Comparison of ENCODE assay signal across 25 mouse cellular contexts in genomic region chr5:126723304-126724295, GRCm38 (mm10).
DNase-seq lines count a peak whose midpoint lies in the region; ATAC-seq lines count a peak whose summit lies in the region.
"Had no signal": no experiment of that assay in that cellular context is flagged by ENCODE, and none has a peak within 500 bp of the region (broad histone marks: within the 10 kb centered on the region; RNA-seq: fewer than 3 reads in every experiment).

No protein-coding gene starts in this region.

- H3K36me3 ChIP-seq in forebrain, embryonic 13.5 days (ENCODE audit: poor library complexity, severe bottlenecking), result no peaks in the 10 kb centered on the region
- H3K36me3 ChIP-seq in forebrain, embryonic 12.5 days (replicated peaks), result no peaks in the 10 kb centered on the region
- no peaks in the 10 kb centered on the region for H3K36me3 ChIP-seq in kidney, embryonic 16.5 days (ENCODE audit: insufficient read depth, low read length)
- no peaks in the 10 kb centered on the region for H3K36me3 ChIP-seq in embryonic facial prominence, embryonic 12.5 days
- H3K36me3 ChIP-seq: hindbrain, embryonic 13.5 days; limb, embryonic 13.5 days; lung, embryonic 15.5 days; midbrain, embryonic 12.5 days; stomach, embryonic 15.5 days had no signal

- no peak overlapping the region for H3K4me3 ChIP-seq in forebrain, embryonic 13.5 days
- H3K4me3 ChIP-seq in forebrain, embryonic 12.5 days (replicated peaks), result no peak overlapping the region
- no peak overlapping the region for H3K4me3 ChIP-seq in kidney, embryonic 16.5 days (ENCODE audit: low read length)
- H3K4me3 ChIP-seq in embryonic facial prominence, embryonic 12.5 days, result no peak overlapping the region
- H3K4me3 ChIP-seq: hindbrain, embryonic 13.5 days; layer of hippocampus, adult 2 months; left cerebral cortex, adult 2 months; limb, embryonic 13.5 days; lung, embryonic 15.5 days; midbrain, embryonic 12.5 days; stomach, embryonic 15.5 days had no signal

- no peaks in the 10 kb centered on the region for H3K9me3 ChIP-seq in forebrain, embryonic 13.5 days (replicated peaks)
- H3K9me3 ChIP-seq in forebrain, embryonic 12.5 days, result no peaks in the 10 kb centered on the region
- no peaks in the 10 kb centered on the region for H3K9me3 ChIP-seq in kidney, embryonic 16.5 days (ENCODE audit: low read length)
- H3K9me3 ChIP-seq in embryonic facial prominence, embryonic 12.5 days, result no peaks in the 10 kb centered on the region
- H3K9me3 ChIP-seq: hindbrain, embryonic 13.5 days; limb, embryonic 13.5 days; lung, embryonic 15.5 days; midbrain, embryonic 12.5 days; stomach, embryonic 15.5 days had no signal

- H3K27me3 ChIP-seq in forebrain, embryonic 13.5 days, result no peaks in the 10 kb centered on the region
- H3K27me3 ChIP-seq in forebrain, embryonic 12.5 days, result no peaks in the 10 kb centered on the region
- H3K27me3 ChIP-seq in kidney, embryonic 16.5 days (ENCODE audit: insufficient read depth, low read length), result no peaks in the 10 kb centered on the region
- no peaks in the 10 kb centered on the region for H3K27me3 ChIP-seq in embryonic facial prominence, embryonic 12.5 days
- H3K27me3 ChIP-seq: CH12.LX; hindbrain, embryonic 13.5 days; limb, embryonic 13.5 days; lung, embryonic 15.5 days; midbrain, embryonic 12.5 days; stomach, embryonic 15.5 days had no signal

- no peak overlapping the region for H3K4me2 ChIP-seq in forebrain, embryonic 13.5 days
- no peak overlapping the region for H3K4me2 ChIP-seq in forebrain, embryonic 12.5 days
- H3K4me2 ChIP-seq in kidney, embryonic 16.5 days (replicated peaks; ENCODE audit: low read depth, low read length), result no peak overlapping the region
- H3K4me2 ChIP-seq in embryonic facial prominence, embryonic 12.5 days (replicated peaks), result no peak overlapping the region
- H3K4me2 ChIP-seq: heart, embryonic 11.5 days; hindbrain, embryonic 13.5 days; limb, embryonic 13.5 days; liver, embryonic 11.5 days; lung, embryonic 15.5 days; midbrain, embryonic 12.5 days; stomach, embryonic 15.5 days had no signal

- peaks cover 12% of the 10 kb centered on the region; the same call in 1 of the 2 replicates for H3K4me1 ChIP-seq in forebrain, embryonic 13.5 days
- H3K4me1 ChIP-seq in forebrain, embryonic 12.5 days, result peaks cover 6% of the 10 kb centered on the region; the same call in 1 of the 2 replicates
- H3K4me1 ChIP-seq in kidney, embryonic 16.5 days (ENCODE audit: insufficient read depth, low read length), result peaks cover 13% of the 10 kb centered on the region; the same call in 1 of the 2 replicates
- H3K4me1 ChIP-seq in embryonic facial prominence, embryonic 12.5 days, result peaks cover 13% of the 10 kb centered on the region
- H3K4me1 ChIP-seq: hindbrain, embryonic 13.5 days; limb, embryonic 13.5 days; lung, embryonic 15.5 days; stomach, embryonic 15.5 days had no signal

- 0 out of 2 replicates have a peak, but pooled peaks have one; percentile 38 for ATAC-seq in forebrain, embryonic 13.5 days
- no peak; the same call in 1 of the 2 replicates for ATAC-seq in forebrain, embryonic 12.5 days (ENCODE audit: low FRiP score)
- ATAC-seq in kidney, embryonic 16.5 days (ENCODE audit: low FRiP score, low TSS enrichment), result peak; percentile 51; the same call in 1 of the 2 replicates
- ATAC-seq in embryonic facial prominence, embryonic 12.5 days (ENCODE audit: insufficient number of reproducible peaks, insufficient read depth, low FRiP score, low TSS enrichment), result peak; percentile 60; the same call in 1 of the 2 replicates
- ATAC-seq in frontal cortex, adult (ENCODE audit: low TSS enrichment), result no peak
- ATAC-seq: intestine, postnatal 0 days had no signal

- 44% methylated on average over 10 of the region's 10 CpGs for WGBS in forebrain, embryonic 13.5 days
- WGBS in forebrain, embryonic 12.5 days, result 44% methylated on average over 10 of the region's 10 CpGs
- 46% methylated on average over 10 of the region's 10 CpGs for WGBS in kidney, embryonic 16.5 days
- 38% methylated on average over 10 of the region's 10 CpGs for WGBS in embryonic facial prominence, embryonic 12.5 days

- H3K9ac ChIP-seq in forebrain, embryonic 13.5 days, result no peak overlapping the region
- H3K9ac ChIP-seq in forebrain, embryonic 12.5 days, result no peak overlapping the region
- no peak overlapping the region for H3K9ac ChIP-seq in kidney, embryonic 16.5 days (replicated peaks; ENCODE audit: low read length)
- no peak overlapping the region for H3K9ac ChIP-seq in embryonic facial prominence, embryonic 12.5 days
- H3K9ac ChIP-seq: hindbrain, embryonic 13.5 days; limb, embryonic 13.5 days; lung, embryonic 15.5 days; midbrain, embryonic 12.5 days; stomach, embryonic 15.5 days had no signal

- no peak for DNase-seq in kidney, postnatal 36 days
- DNase-seq in left cerebral cortex, postnatal 10 days (ENCODE audit: extremely low spot score in 1 of 2, low spot score in 2 of 2), result no peak
- DNase-seq: cerebellum, adult 18-20 months; cerebellum, postnatal 10 days; gastrocnemius, postnatal 25 days; heart, adult 18-20 months; heart, postnatal 36 days; kidney, postnatal 25 days; right cerebral cortex, postnatal 25 days had no signal

- no peak overlapping the region for H3K27ac ChIP-seq in forebrain, embryonic 13.5 days
- no peak overlapping the region for H3K27ac ChIP-seq in forebrain, embryonic 12.5 days
- no peak overlapping the region for H3K27ac ChIP-seq in kidney, embryonic 16.5 days (ENCODE audit: low read length)
- 0 out of 2 replicates have a peak overlapping the region, but pooled peaks have one; percentile 46 for H3K27ac ChIP-seq in embryonic facial prominence, embryonic 12.5 days
- H3K27ac ChIP-seq: hindbrain, embryonic 13.5 days; layer of hippocampus, adult 2 months; left cerebral cortex, adult 2 months; limb, embryonic 13.5 days; lung, embryonic 15.5 days; midbrain, embryonic 12.5 days; stomach, embryonic 15.5 days had no signal

- intact Hi-C loops in left cerebral cortex, postnatal 10 days (cut with DNase I), result no loop called here

Comparison
In these comparisons a context has a peak if more than half of its experiments do, and no peak if none do; other contexts are left out.
1. ATAC-seq: peak in forebrain, embryonic 13.5 days (single experiment), kidney, embryonic 16.5 days (single experiment) and embryonic facial prominence, embryonic 12.5 days (single experiment); none in forebrain, embryonic 12.5 days (single experiment) and frontal cortex, adult (single experiment).